Mouse (Mus musculus): ENCODE results near the gene Nek9.
A peak's percentile ranks its signal among the peaks of the same experiment; 100 is the strongest.

The Nek9 gene

GRCm38 (mm10) chr12:85339243-85339729, at the start of gene Nek9:
Gene Nek9 (minus strand): TSS chr12:85339362.
- DNase-seq (ENCODE audit: low read depth, low spot score) = peak; percentile 81

GRCm38 (mm10) chr12:85385995-85386375, 46.8 kb upstream of the Nek9 start:
- no peak for DNase-seq (ENCODE audit: low read depth, low spot score)

GRCm38 (mm10) chr12:85385329-85385994, 46.3 kb upstream of the Nek9 start:
- no peak for DNase-seq (ENCODE audit: low read depth, low spot score)

GRCm38 (mm10) chr12:85382761-85383680, 43.9 kb upstream of the Nek9 start:
- no peak for DNase-seq (ENCODE audit: low read depth, low spot score)

GRCm38 (mm10) chr12:85381570-85381969, 42.4 kb upstream of the Nek9 start:
- DNase-seq (ENCODE audit: low read depth, low spot score) = no peak

GRCm38 (mm10) chr12:85380942-85381341, 41.8 kb upstream of the Nek9 start:
- no peak for DNase-seq (ENCODE audit: low read depth, low spot score)

GRCm38 (mm10) chr12:85380308-85380707, 41.1 kb upstream of the Nek9 start:
- DNase-seq (ENCODE audit: low read depth, low spot score) = no peak

- DNase-seq (ENCODE audit: low read depth, low spot score) = no peak
Observed at GRCm38 (mm10) chr12:85378271-85378670, 39.1 kb upstream of the Nek9 start.

- DNase-seq (ENCODE audit: low read depth, low spot score) = peak; percentile 93
Observed at GRCm38 (mm10) chr12:85374561-85375272, 35.6 kb upstream of the Nek9 start, which contains the start of gene Tmed10. Gene Tmed10 (minus strand): TSS chr12:85374847.

- no peak for DNase-seq (ENCODE audit: low read depth, low spot score)
Observed at GRCm38 (mm10) chr12:85373591-85374560, 34.7 kb upstream of the Nek9 start.

- no peak for DNase-seq (ENCODE audit: low read depth, low spot score)
Observed at GRCm38 (mm10) chr12:85372068-85372665, 33.0 kb upstream of the Nek9 start.

GRCm38 (mm10) chr12:85368441-85369063, 29.4 kb upstream of the Nek9 start:
- DNase-seq (ENCODE audit: low read depth, low spot score) = no peak

GRCm38 (mm10) chr12:85366271-85366670, 27.1 kb upstream of the Nek9 start:
- no peak for DNase-seq (ENCODE audit: low read depth, low spot score)

GRCm38 (mm10) chr12:85362510-85362909, 23.3 kb upstream of the Nek9 start:
- no peak for DNase-seq (ENCODE audit: low read depth, low spot score)

GRCm38 (mm10) chr12:85361580-85361979, 22.4 kb upstream of the Nek9 start:
- no peak for DNase-seq (ENCODE audit: low read depth, low spot score)

GRCm38 (mm10) chr12:85361165-85361564, 22.0 kb upstream of the Nek9 start:
- DNase-seq (ENCODE audit: low read depth, low spot score) = no peak

GRCm38 (mm10) chr12:85354061-85354460, 14.9 kb upstream of the Nek9 start:
- DNase-seq (ENCODE audit: low read depth, low spot score) = no peak

GRCm38 (mm10) chr12:85350407-85351232, 11.5 kb upstream of the Nek9 start:
- no peak for DNase-seq (ENCODE audit: low read depth, low spot score)

GRCm38 (mm10) chr12:85348338-85348737, 9.2 kb upstream of the Nek9 start:
- DNase-seq (ENCODE audit: low read depth, low spot score) = no peak

Data from brain, embryonic 18.5 days (tissue).